Mouse (Mus musculus): ENCODE measurements around the gene BC025920.

BC025920 gene

DNA sequence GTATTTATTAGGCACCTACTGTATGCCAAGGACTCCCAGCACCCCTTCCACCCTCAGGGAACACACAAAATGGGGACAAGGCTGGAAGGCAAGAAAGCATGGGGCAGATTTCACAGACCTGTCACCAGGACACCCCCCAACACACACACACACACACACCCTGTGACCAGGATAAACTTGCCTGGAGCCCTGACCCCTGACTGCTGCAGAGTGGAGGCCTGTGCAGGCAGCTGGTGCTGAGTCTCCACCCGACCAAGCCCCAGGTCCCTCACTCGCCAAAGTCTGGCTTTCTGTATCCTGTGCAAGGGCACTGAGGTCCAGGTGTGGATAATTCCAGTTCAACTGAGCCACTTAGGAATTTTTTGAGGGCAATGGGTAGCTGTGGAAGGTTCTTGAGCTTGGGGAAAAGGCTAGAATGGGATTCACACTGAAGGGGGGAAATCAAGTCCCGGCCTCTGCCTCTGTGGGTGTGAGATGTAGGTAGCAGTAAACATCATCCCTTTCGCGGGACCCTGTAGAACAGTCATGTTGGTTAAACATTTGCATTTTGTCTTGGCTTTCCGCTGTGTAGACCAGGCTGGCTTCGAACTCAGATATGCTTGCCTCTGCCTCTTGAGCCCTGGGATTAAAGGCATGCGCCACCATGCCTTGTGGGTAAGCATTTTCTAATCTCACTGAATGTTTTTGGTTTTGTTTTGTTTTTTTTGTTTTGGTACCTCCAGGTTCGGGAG lies 36.4 kb upstream of the BC025920 start:
- ChIA-PET CTCF (interaction anchor here (0.5 to 5.2 kb wide), 11 partner anchors 8 to 1094 kb away, joined by 3 to 82 read pairs (median 13); partner anchors contain the start of gene Gm10778 (in 1 of the 4)), POLR2A (interaction anchor here in 2 of 4 experiments (0.7 to 3.3 kb wide), 5 partner anchors 9 to 37 kb away, joined by 3 to 26 read pairs (median 16); partner anchors contain the start of genes Aes (in 1 of the 2), BC025920 (in 1 of the 2) and Tle6 (in 1 of the 2))

DNA sequence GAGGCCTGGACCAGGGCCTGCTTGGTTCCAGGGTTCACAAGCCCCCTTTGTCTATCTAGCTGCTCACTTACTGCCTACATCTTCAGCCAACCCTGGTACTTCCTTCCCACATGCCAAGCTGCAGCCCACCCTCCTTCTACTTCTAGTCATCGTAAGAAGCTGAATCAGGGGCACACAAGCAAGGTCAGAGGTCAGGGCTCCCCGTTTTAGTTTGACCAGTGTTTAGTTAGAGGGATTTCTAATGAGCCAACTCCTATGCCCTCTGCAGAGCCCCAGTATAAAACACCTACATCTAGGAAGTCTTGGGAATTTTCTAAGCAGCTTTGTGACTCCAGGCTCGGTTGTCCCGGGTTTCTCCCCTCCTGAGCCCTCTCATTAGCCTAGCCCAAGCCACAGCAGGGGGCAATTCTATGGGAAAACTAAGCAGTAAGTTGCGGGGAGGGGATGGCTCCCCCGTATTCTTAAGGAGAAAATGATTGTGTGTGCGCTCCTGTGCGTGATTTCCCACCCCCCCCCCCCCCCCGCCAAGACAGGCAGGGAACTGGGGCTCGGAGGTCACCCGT lies 35.8 kb upstream of the BC025920 start:
- POLR2A ChIA-PET, result interaction anchor here in 3 of 4 experiments (0.5 to 3.3 kb wide), 44 partner anchors 9 to 1053 kb away, joined by 3 to 26 read pairs (median 4); partner anchors contain the start of genes Aes (in 2 of the 3), Sirt6 (in 2 of the 3), 1190007I07Rik (in 1 of the 3) and BC025920 (in 1 of the 3)
- CTCF ChIA-PET, result interaction anchor here in 3 of 4 experiments (0.5 to 5.2 kb wide), 28 partner anchors 9 to 1093 kb away, joined by 3 to 82 read pairs (median 4); partner anchors contain the start of genes Aes (in 1 of the 3), Gadd45b (in 1 of the 3), Gm10778 (in 1 of the 3) and Gna11 (in 1 of the 3)

- POLR2A ChIA-PET, result interaction anchor here (0.5 to 3.3 kb wide), 79 partner anchors 8 to 1052 kb away, joined by 3 to 26 read pairs (median 5); partner anchors contain the start of genes Aes (in 2 of the 4), Ncln (in 2 of the 4), Sirt6 (in 2 of the 4) and Tle6 (in 2 of the 4)
- CTCF ChIA-PET, result interaction anchor here (0.5 to 5.2 kb wide), 45 partner anchors 10 to 1077 kb away, joined by 3 to 82 read pairs (median 4); partner anchors contain the start of genes Aes (in 2 of the 4), Gadd45b (in 1 of the 4), Gna11 (in 1 of the 4) and Hmg20b (in 1 of the 4)
Measured at GRCm38 (mm10) chr10:81570831-81571500, 35.1 kb upstream of the BC025920 start.

- CTCF ChIA-PET, result interaction anchor here (0.5 to 5.2 kb wide), 42 partner anchors 10 to 1771 kb away, joined by 3 to 82 read pairs (median 4); partner anchors contain the start of genes Aes (in 2 of the 4), Gna11 (in 1 of the 4), Hmg20b (in 1 of the 4) and Ncln (in 1 of the 4)
- POLR2A ChIA-PET, result interaction anchor here (0.5 to 3.3 kb wide), 76 partner anchors 9 to 1052 kb away, joined by 3 to 26 read pairs (median 5); partner anchors contain the start of genes Aes (in 2 of the 4), Sirt6 (in 2 of the 4), Tle6 (in 2 of the 4) and 1190007I07Rik (in 1 of the 4)
Measured at GRCm38 (mm10) chr10:81571501-81571876, 34.6 kb upstream of the BC025920 start.

DNA sequence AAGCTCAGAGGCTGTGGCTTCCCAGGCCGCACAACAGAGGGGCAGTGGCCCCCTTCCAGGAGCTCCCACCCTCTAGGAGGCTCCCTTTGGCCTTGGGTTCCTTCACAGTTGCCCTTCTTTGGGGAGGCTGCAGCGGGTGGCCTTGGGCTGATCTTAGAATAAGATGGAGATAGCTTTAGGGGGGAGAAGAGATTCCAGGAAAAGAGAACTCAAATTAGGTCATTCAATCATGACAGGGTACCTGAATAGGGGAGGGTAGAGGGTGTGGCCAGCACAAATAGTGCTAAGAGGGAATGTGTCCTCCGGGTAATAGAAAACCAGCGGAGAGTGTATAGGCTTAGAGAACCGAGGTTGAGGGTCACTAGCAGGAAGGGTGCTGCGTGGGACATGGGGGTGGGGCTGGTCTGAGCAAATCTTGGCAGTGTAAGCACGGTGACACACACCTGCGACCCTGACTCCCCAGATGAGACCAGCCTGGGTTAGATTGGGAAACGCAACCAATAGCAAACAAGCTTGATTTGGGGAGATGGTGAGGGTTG lies 33.9 kb upstream of the BC025920 start:
- POLR2A ChIA-PET, result interaction anchor here (0.8 to 3.3 kb wide), 38 partner anchors 9 to 606 kb away, joined by 3 to 26 read pairs (median 7); partner anchors contain the start of genes Aes (in 1 of the 4), Fzr1 (in 1 of the 4), Ncln (in 1 of the 4) and Sirt6 (in 1 of the 4)
- CTCF ChIA-PET, result interaction anchor here (0.6 to 5.2 kb wide), 26 partner anchors 10 to 1408 kb away, joined by 3 to 82 read pairs (median 5); partner anchors contain the start of genes Aes (in 1 of the 4), Gna11 (in 1 of the 4), Hmg20b (in 1 of the 4) and Ncln (in 1 of the 4)

GRCm38 (mm10) chr10:81572975-81573374 lies 33.1 kb upstream of the BC025920 start:
- POLR2A ChIA-PET, result interaction anchor here in 2 of 4 experiments (0.7 to 2.3 kb wide), 5 partner anchors 13 to 76 kb away, joined by 3 to 15 read pairs (median 3); partner anchors contain the start of gene Aes (in 1 of the 2)
- CTCF ChIA-PET, result interaction anchor here in 3 of 4 experiments (1.2 to 5.2 kb wide), 5 partner anchors 17 to 31 kb away, joined by 5 to 82 read pairs (median 11); no protein-coding TSS in a partner anchor

DNA sequence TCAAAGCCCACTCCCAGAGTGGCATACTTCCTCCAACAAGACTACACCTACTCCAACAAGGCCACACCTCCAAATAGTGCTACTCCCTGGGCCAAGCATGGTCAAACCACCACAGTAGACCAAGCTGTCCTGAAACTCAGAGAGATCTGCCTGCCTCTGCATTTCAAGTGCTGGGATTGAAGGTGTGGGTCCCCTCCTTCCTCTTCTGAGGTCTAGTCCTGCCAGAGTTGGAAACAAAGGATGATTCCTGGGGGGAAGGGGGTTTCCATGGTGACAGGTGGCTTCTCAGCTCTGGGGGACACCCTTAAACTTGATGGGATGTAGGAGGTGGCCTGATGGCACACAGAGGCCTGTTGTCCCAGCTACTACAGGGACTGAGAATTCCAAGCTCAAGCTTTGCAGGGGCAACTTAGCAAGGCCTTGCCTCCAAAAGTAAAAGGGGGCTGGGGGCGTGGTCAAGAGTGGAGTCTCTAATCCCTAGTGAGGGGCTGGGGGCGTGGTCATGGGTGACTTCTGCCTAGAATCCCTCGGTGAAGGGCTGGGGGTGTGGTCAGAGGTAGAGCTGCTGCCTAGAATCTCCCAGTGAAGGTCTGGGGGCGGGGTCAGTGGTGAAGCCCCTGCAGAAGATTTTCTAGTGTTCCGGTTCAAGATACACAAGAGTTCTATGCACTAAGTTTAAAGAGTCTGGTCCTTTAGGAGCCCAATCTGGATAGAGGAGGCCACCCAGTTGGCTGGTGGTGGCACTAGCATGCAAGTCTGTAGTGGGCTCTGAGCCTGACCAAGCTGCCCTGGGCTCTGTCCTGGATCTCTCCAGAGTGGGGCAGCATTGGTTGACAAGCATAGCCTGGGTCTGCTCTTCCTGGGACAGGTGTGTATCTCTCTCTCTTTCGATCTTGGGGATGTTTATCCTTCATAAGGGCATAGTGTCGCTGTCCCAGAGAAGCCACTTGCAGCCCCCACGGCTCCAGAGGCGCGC lies 31.7 kb upstream of the BC025920 start, which contains the start of gene Tle2:
Tle2 (plus strand) TSS at position 481 of the 976 bp plus-strand sequence.
- POLR2A ChIA-PET, result interaction anchor here in 3 of 4 experiments (0.7 to 3.3 kb wide), 10 partner anchors 9 to 72 kb away, joined by 3 to 12 read pairs (median 4); partner anchors contain the start of gene Aes (in 1 of the 3)

DNA sequence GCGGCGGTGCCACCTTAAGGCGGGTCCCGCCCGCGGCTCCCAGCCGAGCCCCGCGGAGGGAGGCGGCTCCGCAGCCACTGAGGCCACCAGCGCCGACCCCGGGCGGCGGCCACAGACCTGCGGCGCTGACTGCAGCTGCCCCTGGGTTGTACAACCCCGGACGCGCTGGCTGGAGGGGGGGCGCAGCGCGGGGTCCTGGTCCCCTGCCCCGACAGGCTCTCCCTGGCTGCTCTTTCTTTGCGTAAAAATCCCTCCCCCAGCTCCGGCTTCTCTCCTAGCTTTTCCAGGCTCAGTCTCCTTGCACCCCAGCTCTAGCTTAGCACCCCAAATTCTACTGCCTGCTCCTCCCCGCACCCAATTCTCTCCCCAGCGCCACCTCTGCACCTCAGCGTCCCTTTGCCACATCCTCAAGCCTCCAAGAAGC lies 30.9 kb upstream of the BC025920 start:
- CTCF ChIA-PET, result interaction anchor here in 3 of 4 experiments (0.6 to 1.3 kb wide), 7 partner anchors 10 to 30 kb away, joined by 3 to 8 read pairs (median 4); no protein-coding TSS in a partner anchor

More for the DNA sequence above, 31.7 kb upstream of the BC025920 start, which contains the start of gene Tle2:
- CTCF ChIA-PET, result interaction anchor here in 3 of 4 experiments (0.8 to 1.8 kb wide), 11 partner anchors 9 to 501 kb away, joined by 3 to 9 read pairs (median 4); no protein-coding TSS in a partner anchor

GRCm38 (mm10) chr10:81575695-81576094 lies 30.4 kb upstream of the BC025920 start:
- CTCF ChIA-PET, result interaction anchor here in 3 of 4 experiments (0.6 to 1.0 kb wide), 4 partner anchors 11 to 24 kb away, joined by 3 to 5 read pairs (median 4); no protein-coding TSS in a partner anchor
- POLR2A ChIA-PET, result interaction anchor here in 3 of 4 experiments (0.6 to 3.3 kb wide), 7 partner anchors 10 to 73 kb away, joined by 3 to 12 read pairs (median 5); no protein-coding TSS in a partner anchor

More for the DNA sequence above, 30.9 kb upstream of the BC025920 start:
- POLR2A ChIA-PET, result interaction anchor here in 3 of 4 experiments (1.0 to 3.3 kb wide), 6 partner anchors 10 to 73 kb away, joined by 3 to 12 read pairs (median 5); no protein-coding TSS in a partner anchor

DNA sequence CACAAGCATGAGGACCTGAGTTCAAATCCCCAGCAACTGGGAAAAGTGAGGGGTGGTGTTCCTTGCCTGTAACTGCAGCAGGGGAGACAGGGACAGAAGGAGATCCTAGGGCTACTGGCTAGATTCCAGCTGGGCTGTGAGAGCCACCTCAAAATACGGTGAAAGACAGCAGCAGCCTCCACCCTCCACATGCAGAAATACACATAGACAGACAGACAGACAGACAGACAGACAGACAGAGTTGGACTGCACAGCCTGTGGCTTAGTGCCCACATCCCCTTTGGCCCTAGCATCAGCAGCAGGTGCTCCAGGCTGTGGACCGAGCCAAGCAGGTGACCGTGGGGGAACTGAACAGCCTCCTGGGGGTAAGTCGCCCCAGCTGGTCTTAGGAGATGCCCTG lies 26.1 kb upstream of the BC025920 start:
- CTCF ChIA-PET, result interaction anchor here in 1 of 4 experiments (0.5 to 1.8 kb wide), 2 partner anchors 15 to 25 kb away, joined by 3 to 6 read pairs; no protein-coding TSS in a partner anchor
- POLR2A ChIA-PET, result interaction anchor here in 2 of 4 experiments (0.8 to 2.5 kb wide), 6 partner anchors 8 to 21 kb away, joined by 3 to 11 read pairs (median 4); partner anchors contain the start of gene Tle6 (in 1 of the 2)

DNA sequence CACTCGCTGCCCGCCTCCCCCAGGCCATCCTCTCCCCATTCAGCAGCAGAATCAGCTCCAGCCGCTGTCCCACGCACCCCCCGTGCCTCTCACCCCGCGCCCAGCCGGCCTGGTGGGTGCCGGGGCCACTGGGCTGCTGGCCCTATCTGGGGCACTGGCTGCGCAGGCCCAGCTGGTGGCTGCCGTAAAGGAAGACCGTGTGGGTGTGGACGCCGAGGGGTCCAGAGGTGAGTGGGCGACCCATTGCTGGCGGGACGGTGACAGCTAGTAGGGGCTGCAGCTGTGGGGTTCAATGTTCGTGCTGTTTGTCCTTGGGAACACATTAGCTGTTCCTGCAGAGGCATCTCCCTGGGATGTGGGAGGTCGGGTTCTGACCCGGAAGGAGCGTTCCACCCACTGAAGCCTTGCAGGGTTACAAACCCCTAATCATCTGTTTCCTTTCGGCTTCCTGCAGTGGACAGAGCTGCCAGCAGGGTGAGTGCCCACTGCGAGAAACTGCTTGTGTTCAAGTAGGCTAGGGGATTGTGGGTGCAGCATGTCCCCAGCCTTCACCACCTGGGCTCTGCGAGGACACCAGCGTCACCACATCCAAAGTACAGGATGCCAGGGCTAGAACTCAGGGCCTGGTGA lies 25.5 kb upstream of the BC025920 start:
- CTCF ChIA-PET, result interaction anchor here in 2 of 4 experiments (0.5 to 1.8 kb wide), 5 partner anchors 12 to 29 kb away, joined by 3 to 6 read pairs (median 3); no protein-coding TSS in a partner anchor
- POLR2A ChIA-PET, result interaction anchor here in 3 of 4 experiments (0.5 to 2.5 kb wide), 9 partner anchors 9 to 74 kb away, joined by 3 to 11 read pairs (median 3); partner anchors contain the start of gene Tle6 (in 1 of the 3)

DNA sequence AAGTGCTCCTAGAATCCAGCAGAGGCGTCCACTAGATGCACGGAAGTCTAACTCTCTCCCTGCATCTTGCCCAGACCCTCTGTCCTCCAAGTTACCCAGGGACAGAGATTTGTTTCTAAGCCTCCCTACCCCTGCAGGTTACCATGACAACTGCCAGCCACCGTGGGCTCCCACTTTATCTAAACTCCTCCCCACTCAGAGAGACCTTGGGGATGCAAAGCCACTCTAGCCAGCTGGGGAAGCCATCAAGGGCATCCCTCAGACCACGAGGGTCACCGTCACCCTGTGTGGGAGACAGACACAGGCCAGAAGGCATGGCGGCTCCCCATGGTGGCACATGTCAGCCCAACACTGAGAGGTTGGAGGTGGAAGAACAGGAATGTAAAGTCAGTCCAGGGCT lies 22.7 kb upstream of the BC025920 start:
- ChIA-PET CTCF (no interaction called here), POLR2A (interaction anchor here in 3 of 4 experiments (0.7 to 1.4 kb wide), 4 partner anchors 12 to 76 kb away, joined by 3 read pairs; no protein-coding TSS in a partner anchor)

- CTCF ChIA-PET, result interaction anchor here in 3 of 4 experiments (0.6 to 1.3 kb wide), 5 partner anchors 14 to 548 kb away, joined by 3 to 6 read pairs (median 3); no protein-coding TSS in a partner anchor
- POLR2A ChIA-PET, result interaction anchor here in 3 of 4 experiments (0.6 to 2.5 kb wide), 12 partner anchors 9 to 765 kb away, joined by 3 to 6 read pairs (median 3); partner anchors contain the start of genes Gm4924 (in 1 of the 3) and Tle2 (in 1 of the 3)
Measured at GRCm38 (mm10) chr10:81588739-81589138, 17.3 kb upstream of the BC025920 start.

DNA sequence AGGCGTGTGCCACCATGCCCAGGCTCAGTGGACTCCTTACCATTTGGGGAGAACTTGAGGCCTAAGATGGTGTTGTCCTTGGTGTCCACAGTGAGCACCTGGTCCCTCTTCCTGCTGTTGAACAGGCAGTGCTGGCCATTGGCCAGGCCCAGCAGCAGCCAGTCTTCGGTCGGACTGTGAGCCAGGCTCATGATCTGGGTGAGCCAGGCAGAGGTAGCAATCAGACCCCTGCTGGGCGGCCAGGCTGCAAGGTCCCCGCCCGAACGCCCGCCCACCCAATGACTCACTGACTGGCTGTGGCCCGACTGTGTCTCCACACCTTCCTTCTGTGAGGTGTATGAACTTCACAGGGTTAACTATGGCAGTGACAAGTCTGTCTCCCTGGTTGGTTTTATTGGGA lies 14.2 kb upstream of the BC025920 start:
- POLR2A ChIA-PET, result interaction anchor here in 1 of 4 experiments (1.3 kb wide), 1 partner anchor 10 kb away, joined by 3 read pairs; no protein-coding TSS in a partner anchor

More for the DNA sequence above, 14.2 kb upstream of the BC025920 start:
- CTCF ChIA-PET, result interaction anchor here in 1 of 4 experiments (1.0 kb wide), 1 partner anchor 40 kb away, joined by 3 read pairs; no protein-coding TSS in a partner anchor
